Mouse (Mus musculus) heart, embryonic 13.5 days (tissue): ENCODE results near the gene Astn2. TPM values are rescaled to one million over a fixed set of nuclear protein-coding genes. Genes with fewer than 3 reads are reported as not detected.

ENCODE experiments used
- ATAC-seq: fragments of 200-750 bp; cut with Nextera tagmentation; 2 replicates; pipeline ENCODE4 v1.8.0; 2017; ENCODE audit warnings: moderate TSS enrichment; ENCODE audit not compliant: insufficient number of reproducible peaks, low FRiP score, low TSS enrichment; ENCODE audit errors: extremely low read depth
- H3K27ac ChIP-seq: fragments of 300-500 bp; sonication (generic); replicated peaks from 2 replicates; pipeline ENCODE4 v1.5.1; 2015; ENCODE audit warnings: moderate library complexity, mild to moderate bottlenecking, inconsistent platforms
- H3K27me3 ChIP-seq: fragments of 300-500 bp; sonication (generic); replicated peaks from 2 replicates; pipeline ENCODE4 v1.6.1; 2015; ENCODE audit warnings: mild to moderate bottlenecking, inconsistent platforms
- H3K36me3 ChIP-seq: fragments of 300-500 bp; sonication (generic); 2 replicates; pipeline ENCODE4 v1.6.1; 2015; ENCODE audit warnings: mild to moderate bottlenecking, inconsistent platforms
- H3K4me1 ChIP-seq: fragments of 300-500 bp; sonication (generic); 2 replicates; pipeline ENCODE4 v1.6.1; 2015; ENCODE audit warnings: inconsistent platforms
- H3K4me2 ChIP-seq: fragments of 300-500 bp; sonication (generic); 2 replicates; pipeline ENCODE4 v1.6.1; 2015; ENCODE audit warnings: inconsistent platforms, mild to moderate bottlenecking, moderate library complexity
- H3K4me3 ChIP-seq: fragments of 300-500 bp; sonication (generic); 2 replicates; pipeline ENCODE4 v1.5.1; 2015; ENCODE audit warnings: moderate library complexity, mild to moderate bottlenecking, inconsistent platforms
- H3K9ac ChIP-seq: fragments of 300-500 bp; sonication (generic); 2 replicates; pipeline ENCODE4 v1.6.1; 2015; ENCODE audit warnings: inconsistent platforms, mild to moderate bottlenecking, moderate library complexity
- H3K9me3 ChIP-seq: fragments of 300-500 bp; sonication (generic); 2 replicates; pipeline ENCODE4 v1.6.1; 2016; ENCODE audit warnings: inconsistent platforms
- WGBS: fragments of 180-500 bp; shearing (Covaris S2); methylation state at CpG from one replicate; pipeline ENCODE4 v1.1.7; 2015; ENCODE audit warnings: mixed read lengths; 5-methylcytosine and 5-hydroxymethylcytosine counted together
- polyA plus RNA-seq: library from polyadenylated mRNA; unstranded; fragments of >200 nt; fragmentation: Nextera tagmentation; extraction: Ambion mirVana; gene quantifications from 2 replicates; pipeline ENCODE4 v1.2.1, GENCODE M21; 2015

The Astn2 gene
- polyA plus RNA-seq, 1 experiment from 2014 or later = 0.24 TPM

DNA sequence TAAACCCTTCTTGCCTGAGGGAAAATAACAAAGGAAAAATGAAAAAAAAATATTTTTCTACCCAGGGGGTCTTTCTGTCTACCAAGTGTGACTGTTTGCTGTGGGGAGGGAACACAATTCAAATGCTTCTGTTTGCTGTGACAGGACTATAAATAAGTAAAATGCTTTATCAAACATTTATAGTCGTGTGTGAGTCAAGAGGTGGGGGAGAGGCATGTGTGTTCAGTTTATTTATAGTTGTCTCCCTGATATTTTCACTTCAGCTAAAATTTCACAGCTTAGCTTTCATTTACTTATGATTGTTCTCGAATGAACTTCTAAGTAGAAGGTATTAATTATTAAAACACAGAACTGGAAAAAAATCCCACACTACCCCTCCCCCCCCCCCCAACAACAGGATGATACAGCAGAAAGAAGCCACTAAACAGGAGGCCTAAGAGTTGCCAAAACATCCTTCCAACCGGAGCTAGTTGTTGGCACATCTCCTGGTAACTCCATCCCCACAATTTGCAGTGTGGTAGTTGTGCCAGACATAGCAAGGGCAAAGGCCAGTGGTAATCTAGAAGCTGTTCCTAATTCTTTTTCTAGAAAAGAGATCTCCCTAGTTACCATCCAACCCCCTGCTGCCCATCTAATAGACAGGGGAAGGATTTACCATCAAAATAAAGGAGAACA, 246.8 kb downstream of the Astn2 start:
- no peak overlapping the region for H3K27ac ChIP-seq
- ATAC-seq = no peak
- WGBS = 37% methylated on average over 3 of the region's 3 CpGs

DNA sequence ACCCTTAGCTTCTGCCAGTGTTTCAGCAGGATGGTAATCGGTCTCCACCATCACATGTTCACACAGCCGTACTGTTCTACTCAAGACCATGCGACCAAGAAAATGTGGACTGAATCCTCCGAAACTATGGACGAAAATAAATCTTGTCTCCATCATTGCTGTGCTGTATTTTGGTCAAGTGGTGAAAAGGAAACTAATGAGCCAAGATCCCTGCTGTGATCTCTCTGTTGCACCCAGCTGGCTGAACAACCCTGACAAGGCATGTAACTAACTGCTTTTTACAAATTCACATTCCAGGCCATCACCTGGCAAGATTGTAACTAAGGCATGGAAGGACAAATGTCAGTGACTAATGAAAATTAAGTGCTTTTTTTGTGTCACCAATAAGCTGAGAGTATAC, 257.9 kb downstream of the Astn2 start:
- H3K4me3 ChIP-seq = no peak overlapping the region
- no peak overlapping the region for H3K9ac ChIP-seq
- no peak overlapping the region for H3K4me2 ChIP-seq
- 89% methylated on average over 5 of the region's 5 CpGs for WGBS
- ATAC-seq = no peak
- H3K36me3 ChIP-seq = no peaks in the 10 kb centered on the region
- no peaks in the 10 kb centered on the region for H3K4me1 ChIP-seq
- H3K27ac ChIP-seq = no peak overlapping the region
- no peaks in the 10 kb centered on the region for H3K9me3 ChIP-seq
- H3K27me3 ChIP-seq = no peaks in the 10 kb centered on the region

More for the DNA sequence above, 246.8 kb downstream of the Astn2 start:
- Histone ChIP-seq H3K4me2 (no peak overlapping the region), H3K4me3 (no peak overlapping the region), H3K27me3 (no peaks in the 10 kb centered on the region), H3K9me3 (no peaks in the 10 kb centered on the region), H3K4me1 (no peaks in the 10 kb centered on the region), H3K9ac (no peak overlapping the region), H3K36me3 (no peaks in the 10 kb centered on the region)

DNA sequence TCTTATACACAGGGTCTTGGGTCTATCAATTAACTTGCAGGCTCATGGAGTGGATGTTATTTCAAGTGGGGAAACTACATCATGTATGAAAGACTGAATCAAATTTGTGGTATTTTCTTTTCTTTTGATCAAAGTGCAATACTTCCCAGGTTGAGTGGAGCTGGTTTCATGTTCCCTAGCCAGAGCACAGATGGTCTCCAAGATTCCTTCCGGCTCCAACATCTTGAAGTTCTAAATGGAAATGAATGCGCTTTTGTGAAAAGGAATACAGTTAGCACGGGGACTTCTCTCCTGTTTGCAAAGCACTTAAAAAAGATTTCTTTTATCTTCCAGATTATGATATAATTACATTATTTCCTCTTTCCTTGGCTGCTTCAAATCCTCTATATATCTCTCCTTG, 278.2 kb downstream of the Astn2 start:
- Histone ChIP-seq H3K27me3 (no peaks in the 10 kb centered on the region), H3K4me3 (no peak overlapping the region), H3K4me2 (no peak overlapping the region), H3K36me3 (no peaks in the 10 kb centered on the region), H3K9me3 (no peaks in the 10 kb centered on the region), H3K27ac (no peak overlapping the region), H3K4me1 (no peaks in the 10 kb centered on the region), H3K9ac (no peak overlapping the region)
- no peak for ATAC-seq
- WGBS = 84% methylated on average over 3 of the region's 3 CpGs

DNA sequence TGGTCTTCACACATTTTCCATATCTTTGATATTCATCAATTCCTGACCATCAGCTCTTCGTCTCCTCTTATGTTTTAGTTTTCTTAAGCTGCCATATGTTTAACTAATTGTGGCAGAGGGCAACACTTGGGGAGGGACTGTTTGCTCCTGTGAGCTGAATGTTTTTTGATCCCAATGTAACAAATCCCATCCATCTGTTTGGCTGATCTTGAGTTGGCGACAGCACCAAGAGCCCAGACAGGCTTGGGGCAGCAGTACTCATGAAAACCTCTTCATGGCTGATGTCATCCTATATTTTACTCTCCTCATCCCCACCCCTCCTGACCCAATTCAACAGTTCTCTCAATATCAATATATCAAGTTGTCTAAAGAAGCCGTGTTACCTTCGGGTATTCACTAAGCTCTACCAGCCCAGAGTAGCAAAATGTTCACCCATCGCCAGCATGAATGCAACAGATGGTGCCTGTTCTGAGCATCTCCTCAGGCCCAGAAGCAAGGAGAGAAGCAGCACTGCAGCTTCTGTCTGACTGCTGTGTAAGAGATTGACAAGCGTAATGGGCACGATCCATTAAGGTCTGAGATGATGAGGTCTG, 281.5 kb downstream of the Astn2 start:
- Histone ChIP-seq H3K27me3 (no peaks in the 10 kb centered on the region), H3K4me1 (no peaks in the 10 kb centered on the region), H3K27ac (no peak overlapping the region), H3K36me3 (no peaks in the 10 kb centered on the region), H3K9ac (no peak overlapping the region), H3K9me3 (no peaks in the 10 kb centered on the region), H3K4me2 (no peak overlapping the region), H3K4me3 (no peak overlapping the region)
- ATAC-seq = no peak
- 81% methylated on average over 7 of the region's 7 CpGs for WGBS

DNA sequence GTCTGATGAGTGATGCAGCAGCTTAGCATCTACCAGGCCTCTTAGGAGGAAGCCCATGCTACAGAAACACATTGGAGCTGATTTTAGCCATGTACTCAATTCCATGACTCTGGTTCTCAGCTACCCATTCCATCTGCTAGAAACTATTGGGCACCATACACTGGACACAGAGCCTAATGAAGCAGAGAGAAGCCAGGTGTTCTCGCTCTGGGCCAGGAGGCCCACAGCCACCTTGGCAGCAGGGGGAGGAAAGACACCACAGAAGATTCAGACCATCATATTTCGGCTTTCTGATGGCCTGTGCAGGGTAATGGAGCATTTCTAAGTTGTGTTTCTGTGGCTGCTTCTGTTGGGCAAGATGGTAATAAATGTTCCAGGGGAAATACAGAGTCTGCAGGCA, 290.2 kb downstream of the Astn2 start:
- no peaks in the 10 kb centered on the region for H3K4me1 ChIP-seq
- ATAC-seq = no peak
- no peak overlapping the region for H3K27ac ChIP-seq
- H3K36me3 ChIP-seq = no peaks in the 10 kb centered on the region
- no peak overlapping the region for H3K4me3 ChIP-seq
- 71% methylated on average over 2 of the region's 2 CpGs for WGBS
- H3K9ac ChIP-seq = no peak overlapping the region
- H3K4me2 ChIP-seq = no peak overlapping the region
- H3K9me3 ChIP-seq = no peaks in the 10 kb centered on the region
- H3K27me3 ChIP-seq = no peaks in the 10 kb centered on the region

GRCm38 (mm10) chr4:66102037-66102436, 302.4 kb downstream of the Astn2 start:
- Histone ChIP-seq H3K27ac (no peak overlapping the region), H3K27me3 (no peaks in the 10 kb centered on the region), H3K9me3 (no peaks in the 10 kb centered on the region), H3K9ac (no peak overlapping the region), H3K36me3 (no peaks in the 10 kb centered on the region), H3K4me3 (no peak overlapping the region), H3K4me1 (peaks cover 10% of the 10 kb centered on the region), H3K4me2 (no peak overlapping the region)
- WGBS = 78% methylated on average over 5 of the region's 5 CpGs
- no peak for ATAC-seq

DNA sequence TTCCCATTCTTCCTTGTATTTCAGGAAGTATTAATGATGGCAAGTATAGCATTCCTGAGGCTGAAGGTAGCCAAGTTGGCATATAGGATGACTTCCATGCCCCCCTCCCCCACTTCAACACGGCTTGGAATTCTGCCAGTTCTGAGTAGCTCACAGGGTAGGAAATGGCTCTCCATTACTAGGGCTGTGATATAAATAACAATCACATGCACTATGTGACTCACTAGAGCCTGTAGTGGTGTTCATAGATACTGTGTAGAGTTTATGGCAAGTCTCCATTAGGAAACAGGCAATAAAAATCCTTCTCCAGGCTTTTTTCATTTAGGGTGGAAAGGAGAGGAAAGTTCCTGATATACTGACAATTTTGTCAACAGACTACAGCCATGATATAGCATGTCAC, 306.8 kb downstream of the Astn2 start:
- Histone ChIP-seq H3K9me3 (no peaks in the 10 kb centered on the region), H3K4me2 (no peak overlapping the region), H3K4me1 (peaks cover 10% of the 10 kb centered on the region), H3K4me3 (no peak overlapping the region), H3K27ac (peak overlapping the region; percentile 39; the same call in 1 of the 2 replicates), H3K36me3 (no peaks in the 10 kb centered on the region), H3K9ac (no peak overlapping the region), H3K27me3 (no peaks in the 10 kb centered on the region)
- WGBS = 58% methylated on average over 1 of the region's 1 CpGs
- ATAC-seq = 0 out of 2 replicates have a peak, but pooled peaks have one; percentile 42

- Histone ChIP-seq H3K27ac (no peak overlapping the region), H3K4me1 (peaks cover 10% of the 10 kb centered on the region), H3K4me3 (no peak overlapping the region), H3K4me2 (no peak overlapping the region), H3K36me3 (no peaks in the 10 kb centered on the region), H3K9ac (no peak overlapping the region), H3K27me3 (no peaks in the 10 kb centered on the region), H3K9me3 (no peaks in the 10 kb centered on the region)
- no peak for ATAC-seq
- 72% methylated on average over 2 of the region's 2 CpGs for WGBS
Observed at GRCm38 (mm10) chr4:66096104-66096503, 308.3 kb downstream of the Astn2 start.

DNA sequence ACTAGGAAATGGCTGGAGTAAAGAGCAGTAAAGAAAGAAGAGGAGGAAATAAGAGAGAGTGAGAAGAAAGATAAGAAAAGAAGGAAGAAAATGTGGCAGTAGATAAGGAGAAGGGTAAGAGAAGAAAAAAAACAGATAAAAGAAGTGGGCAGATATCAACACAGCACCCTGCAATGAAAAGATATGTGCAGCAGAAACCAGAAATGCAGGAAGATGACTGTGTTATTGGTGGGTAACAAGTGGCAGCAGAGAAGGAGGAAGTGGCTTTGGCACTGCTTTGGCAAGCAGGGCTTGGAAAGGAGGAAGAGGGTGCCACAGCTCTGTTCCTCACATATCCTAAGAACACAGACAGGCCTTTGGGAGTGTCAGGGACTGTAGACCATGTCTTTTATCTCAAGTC, 347.2 kb downstream of the Astn2 start:
- ATAC-seq = no peak
- Histone ChIP-seq H3K9me3 (no peaks in the 10 kb centered on the region), H3K9ac (no peak overlapping the region), H3K4me2 (no peak overlapping the region), H3K36me3 (no peaks in the 10 kb centered on the region), H3K4me1 (peaks cover 20% of the 10 kb centered on the region), H3K4me3 (no peak overlapping the region), H3K27me3 (no peaks in the 10 kb centered on the region), H3K27ac (no peak overlapping the region)

- H3K27ac ChIP-seq = no peak overlapping the region
- no peaks in the 10 kb centered on the region for H3K9me3 ChIP-seq
- 88% methylated on average over 4 of the region's 4 CpGs for WGBS
- H3K27me3 ChIP-seq = no peaks in the 10 kb centered on the region
- H3K9ac ChIP-seq = no peak overlapping the region
- H3K4me2 ChIP-seq = no peak overlapping the region
- no peak for ATAC-seq
- H3K36me3 ChIP-seq = no peaks in the 10 kb centered on the region
- H3K4me3 ChIP-seq = no peak overlapping the region
- peaks cover 20% of the 10 kb centered on the region for H3K4me1 ChIP-seq
Observed at GRCm38 (mm10) chr4:66055690-66056089, 348.7 kb downstream of the Astn2 start.

GRCm38 (mm10) chr4:66043014-66043672, 361.3 kb downstream of the Astn2 start:
- H3K4me3 ChIP-seq = no peak overlapping the region
- no peaks in the 10 kb centered on the region for H3K4me1 ChIP-seq
- H3K9ac ChIP-seq = no peak overlapping the region
- no peaks in the 10 kb centered on the region for H3K9me3 ChIP-seq
- no peak for ATAC-seq
- WGBS = 76% methylated on average over 3 of the region's 3 CpGs
- no peak overlapping the region for H3K4me2 ChIP-seq
- H3K27ac ChIP-seq = no peak overlapping the region
- no peaks in the 10 kb centered on the region for H3K27me3 ChIP-seq
- H3K36me3 ChIP-seq = no peaks in the 10 kb centered on the region

- Histone ChIP-seq H3K27ac (no peak overlapping the region), H3K4me1 (no peaks in the 10 kb centered on the region), H3K9me3 (no peaks in the 10 kb centered on the region), H3K4me2 (no peak overlapping the region), H3K36me3 (no peaks in the 10 kb centered on the region), H3K9ac (no peak overlapping the region), H3K4me3 (no peak overlapping the region), H3K27me3 (no peaks in the 10 kb centered on the region)
- 65% methylated on average over 3 of the region's 3 CpGs for WGBS
- ATAC-seq = no peak
Observed at GRCm38 (mm10) chr4:66033826-66034225, 370.6 kb downstream of the Astn2 start.
